Mouse (Mus musculus): ENCODE data around the gene Gm21903. TPM values are rescaled to one million over a fixed set of nuclear protein-coding genes. Genes with fewer than 3 reads are reported as not detected.
"Not testable (repeated sequence)": the region's sequence is repeated elsewhere in the genome, so short reads cannot be mapped to it uniquely, and the experiment has no call there.

Gm21903 gene
- not detected in 2 replicates for polyA plus RNA-seq (2015; fragmentation: Nextera tagmentation; extraction: Ambion mirVana)

DNA sequence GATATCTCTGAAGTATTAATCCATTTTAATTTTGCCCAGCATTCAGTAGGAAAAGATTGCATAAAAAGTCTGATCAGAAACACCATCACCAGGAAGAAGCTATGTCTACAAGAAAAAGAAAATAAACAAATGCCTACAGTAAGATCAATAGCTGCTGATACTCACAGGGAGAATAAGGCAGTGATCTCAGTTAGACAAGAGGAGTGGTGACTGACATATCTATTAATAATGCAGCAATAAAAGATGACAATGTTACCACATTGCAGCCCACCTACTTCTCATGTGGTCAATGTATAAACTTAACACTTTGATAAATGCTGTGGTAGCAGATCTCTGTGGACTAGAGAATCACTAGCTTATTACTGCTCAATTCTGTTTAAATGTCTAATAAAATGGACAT, at the start of gene Gm21903:
Gene Gm21903 (minus strand): TSS at position 101 of the 400 bp plus-strand sequence.
- Histone ChIP-seq H3K27ac (replicated peaks) (no peak within 1 kb of the TSS), H3K9ac (no peak within 1 kb of the TSS), H3K4me1 (replicated peaks) (no peaks in the 10 kb centered on the region), H3K27me3 (no peaks in the 10 kb centered on the region), H3K4me3 (replicated peaks) (no peak within 1 kb of the TSS), H3K4me2 (no peak within 1 kb of the TSS), H3K36me3 (replicated peaks) (no peaks in the 10 kb centered on the region), H3K9me3 (replicated peaks) (no peaks in the 10 kb centered on the region)
- no peak for ATAC-seq (ENCODE audit: insufficient read depth)

DNA sequence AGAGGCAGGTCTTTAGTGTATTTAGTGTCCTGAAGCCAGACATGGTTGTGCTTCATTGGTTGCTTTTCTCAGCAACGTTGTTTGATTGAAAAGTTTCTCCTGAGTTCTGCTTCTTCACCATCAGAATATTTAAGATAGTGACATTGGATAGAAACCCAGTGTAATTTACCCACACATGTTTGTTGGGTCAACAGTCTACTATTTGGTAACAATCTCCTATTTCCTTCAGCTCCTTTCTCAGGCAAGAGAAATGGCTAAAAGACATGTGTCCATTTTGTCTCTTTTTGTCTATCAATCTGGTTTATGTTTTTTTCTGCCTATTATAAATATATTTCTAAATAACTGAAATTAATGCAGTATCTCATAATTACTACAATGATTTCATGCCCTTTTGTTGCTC, 33.8 kb upstream of the Gm21903 start, which contains the start of gene Esp23:
Gene Esp23 (minus strand): TSS at position 101 of the 400 bp plus-strand sequence.
- Histone ChIP-seq H3K4me3 (replicated peaks) (no peak within 1 kb of the TSS), H3K36me3 (replicated peaks) (no peaks in the 10 kb centered on the region), H3K27ac (replicated peaks) (no peak within 1 kb of the TSS), H3K27me3 (no peaks in the 10 kb centered on the region), H3K9ac (no peak within 1 kb of the TSS), H3K4me2 (no peak within 1 kb of the TSS), H3K9me3 (replicated peaks) (no peaks in the 10 kb centered on the region), H3K4me1 (replicated peaks) (no peaks in the 10 kb centered on the region)
- no peak for ATAC-seq (ENCODE audit: insufficient read depth)
- 18% methylated on average over 1 of the region's 1 CpGs for WGBS (ENCODE audit: insufficient replicate concordance)

DNA sequence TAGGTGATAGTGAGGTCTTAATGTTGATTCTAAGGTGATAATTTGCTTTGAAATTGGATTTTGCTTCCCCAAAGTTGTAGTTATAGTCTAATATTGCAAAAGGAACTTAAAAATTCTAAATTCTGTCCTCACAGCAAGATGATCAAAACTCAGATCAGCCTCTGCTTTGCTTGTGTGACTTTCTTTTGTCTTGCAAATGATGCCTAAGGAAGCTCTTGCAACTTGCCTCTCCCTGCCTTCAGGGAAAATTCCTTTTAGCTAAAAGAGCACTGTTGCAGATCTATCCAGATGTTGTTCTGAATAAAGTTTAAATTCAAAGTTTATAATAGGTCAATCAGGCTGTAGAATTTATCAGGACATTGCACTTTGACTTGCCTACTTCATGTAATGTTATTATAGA, 20.5 kb upstream of the Gm21903 start:
- H3K4me1 ChIP-seq (replicated peaks): no peaks in the 10 kb centered on the region
- no peak for ATAC-seq (ENCODE audit: insufficient read depth)
- H3K4me3 ChIP-seq (replicated peaks): no peak overlapping the region

DNA sequence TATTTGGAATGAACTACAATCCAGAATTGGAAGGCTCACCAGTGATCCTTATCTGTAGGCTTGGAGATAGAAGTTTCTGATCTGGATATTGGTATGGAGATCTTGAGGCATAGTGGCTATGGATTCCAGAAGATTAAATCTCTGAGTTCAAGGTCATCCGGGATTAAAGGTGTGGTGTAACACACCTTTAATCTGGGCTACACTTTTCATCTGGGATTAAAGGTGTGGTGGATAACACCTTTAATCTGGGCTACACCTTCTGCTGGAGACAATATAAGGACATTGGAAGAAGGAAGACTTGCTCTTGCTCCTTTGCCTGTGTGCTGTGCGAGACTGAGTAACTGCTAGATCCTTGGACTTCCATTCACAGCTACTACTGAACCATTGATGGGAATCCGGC, 6.7 kb downstream of the Gm21903 start, which contains the start of gene Esp24:
Gene Esp24 (plus strand): TSS at position 301 of the 400 bp plus-strand sequence.
- H3K9me3 ChIP-seq (replicated peaks); H3K4me3 ChIP-seq (replicated peaks); H3K9ac ChIP-seq; H3K27me3 ChIP-seq; H3K36me3 ChIP-seq (replicated peaks); H3K27ac ChIP-seq (replicated peaks); H3K4me2 ChIP-seq; ATAC-seq (ENCODE audit: insufficient read depth); H3K4me1 ChIP-seq (replicated peaks): not testable (repeated sequence)
- WGBS (ENCODE audit: insufficient replicate concordance): 64% methylated on average over 3 of the region's 3 CpGs

More for the DNA sequence above, 20.5 kb upstream of the Gm21903 start:
- H3K9ac ChIP-seq: no peak overlapping the region
- no peaks in the 10 kb centered on the region for H3K9me3 ChIP-seq (replicated peaks)
- no peak overlapping the region for H3K27ac ChIP-seq (replicated peaks)
- H3K36me3 ChIP-seq (replicated peaks): no peaks in the 10 kb centered on the region
- H3K4me2 ChIP-seq: no peak overlapping the region
- H3K27me3 ChIP-seq: no peaks in the 10 kb centered on the region

DNA sequence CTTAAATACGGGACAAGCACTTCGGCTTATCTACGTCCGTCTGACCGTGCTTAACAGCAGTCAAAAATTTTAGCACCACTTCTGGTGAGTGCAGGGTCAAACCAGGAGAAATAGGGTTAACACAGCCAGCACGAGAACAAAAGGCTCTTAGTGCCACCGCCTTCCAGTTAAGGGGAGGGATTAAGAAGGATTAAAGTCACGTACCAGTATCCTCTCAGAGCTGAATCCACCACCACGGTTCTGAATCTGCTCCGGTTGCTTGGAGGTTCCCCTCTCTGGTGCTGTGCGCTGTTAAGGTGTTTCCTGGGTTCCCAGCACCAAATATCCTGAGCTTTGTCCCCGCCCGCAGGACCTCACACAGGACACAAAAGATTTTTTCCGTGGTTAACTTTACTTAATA, 26.0 kb downstream of the Gm21903 start:
- Histone ChIP-seq H3K4me1 (replicated peaks) (no peaks in the 10 kb centered on the region), H3K4me2 (no peak overlapping the region), H3K27me3 (no peaks in the 10 kb centered on the region), H3K27ac (replicated peaks) (no peak overlapping the region), H3K9me3 (replicated peaks) (no peaks in the 10 kb centered on the region), H3K9ac (no peak overlapping the region), H3K36me3 (replicated peaks) (no peaks in the 10 kb centered on the region), H3K4me3 (replicated peaks) (no peak overlapping the region)
- 57% methylated on average over 14 of the region's 14 CpGs for WGBS (ENCODE audit: insufficient replicate concordance)
- no peak for ATAC-seq (ENCODE audit: insufficient read depth)

DNA sequence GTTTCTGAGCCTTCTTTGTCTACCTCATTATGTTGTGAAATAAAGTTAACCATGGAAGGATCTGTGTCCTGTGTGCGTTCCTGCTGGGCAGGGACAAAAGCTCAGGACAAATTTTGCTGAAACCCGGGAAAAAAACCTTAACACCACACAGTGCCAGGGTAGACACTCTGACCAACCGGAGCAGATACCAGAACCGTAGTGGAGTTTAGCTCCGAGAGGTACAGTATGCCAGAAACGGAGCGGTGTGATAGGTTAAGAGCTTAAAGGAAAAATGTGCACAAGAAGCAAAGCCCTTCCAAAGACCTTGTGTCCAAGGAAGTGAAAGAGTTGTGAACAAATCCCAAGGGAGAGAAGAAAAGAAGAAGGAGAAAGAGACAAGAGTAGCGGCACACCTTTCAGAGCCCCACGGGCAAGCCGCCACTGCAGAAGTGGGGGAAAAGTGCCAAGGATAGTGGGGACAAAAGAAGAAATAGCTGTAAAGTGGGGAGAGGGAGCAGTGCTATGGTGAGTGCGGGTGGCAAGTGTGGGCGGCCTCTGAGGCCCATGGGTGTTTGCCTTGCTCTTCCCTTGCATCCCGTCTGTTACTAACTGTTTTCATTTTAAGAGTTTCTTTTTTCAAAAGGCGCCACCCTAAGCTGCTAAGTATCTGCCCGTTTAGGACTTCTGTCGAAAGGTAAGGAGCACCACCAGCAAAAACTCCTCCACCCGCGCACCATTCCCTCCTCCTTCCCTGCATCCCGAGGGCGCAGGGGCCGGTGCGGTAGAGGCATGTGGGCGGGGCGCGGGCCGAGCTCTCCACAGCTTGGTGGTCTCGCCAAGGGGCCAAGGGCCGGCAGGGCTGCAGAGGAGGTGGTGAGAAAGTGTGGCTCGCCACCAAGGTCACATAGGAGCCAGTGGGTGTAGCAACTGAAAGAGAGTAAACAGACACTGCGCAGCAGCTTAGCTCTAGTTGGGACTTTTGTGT, 32.2 kb downstream of the Gm21903 start:
- Histone ChIP-seq H3K9me3 (replicated peaks) (no peaks in the 10 kb centered on the region), H3K4me1 (replicated peaks) (no peaks in the 10 kb centered on the region), H3K27me3 (no peaks in the 10 kb centered on the region), H3K36me3 (replicated peaks) (no peaks in the 10 kb centered on the region), H3K9ac (no peak overlapping the region), H3K4me2 (peak overlapping the region; percentile 30; the same call in 1 of the 2 replicates), H3K4me3 (replicated peaks) (no peak overlapping the region), H3K27ac (replicated peaks) (no peak overlapping the region)
- ATAC-seq (ENCODE audit: insufficient read depth): no peak
- 34% methylated on average over 30 of the region's 30 CpGs for WGBS (ENCODE audit: insufficient replicate concordance)

DNA sequence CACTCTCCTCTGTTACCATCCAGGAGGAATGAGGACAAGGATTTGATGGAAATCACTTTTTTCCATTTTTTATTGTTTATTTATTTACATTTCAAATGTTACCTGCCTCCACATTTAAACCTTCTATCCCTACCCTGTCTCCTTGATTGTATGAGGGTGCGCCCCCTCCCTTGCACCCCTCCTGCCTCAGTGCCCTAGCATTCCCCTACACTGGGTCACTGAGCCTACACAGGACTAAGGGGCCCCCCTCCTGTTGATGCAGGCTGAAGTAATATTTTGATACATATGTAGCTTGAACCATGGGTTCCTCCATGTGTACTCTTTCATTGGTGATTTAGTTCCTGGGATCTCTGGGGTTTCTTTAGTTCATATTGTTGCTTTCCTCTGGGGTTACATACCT, 33.3 kb downstream of the Gm21903 start:
- no peaks in the 10 kb centered on the region for H3K36me3 ChIP-seq (replicated peaks)
- H3K9me3 ChIP-seq (replicated peaks): no peaks in the 10 kb centered on the region
- H3K4me3 ChIP-seq (replicated peaks): no peak overlapping the region
- no peak overlapping the region for H3K4me2 ChIP-seq
- no peaks in the 10 kb centered on the region for H3K4me1 ChIP-seq (replicated peaks)
- no peaks in the 10 kb centered on the region for H3K27me3 ChIP-seq
- H3K9ac ChIP-seq: no peak overlapping the region
- H3K27ac ChIP-seq (replicated peaks): no peak overlapping the region
- WGBS (ENCODE audit: insufficient replicate concordance): 67% methylated on average over 1 of the region's 1 CpGs
- ATAC-seq (ENCODE audit: insufficient read depth): no peak

Other genes starting within 250 kb of the Gm21903 start
- gene Esp24, start 6.6 kb downstream of the Gm21903 start, polyA plus RNA-seq (2015; fragmentation: Nextera tagmentation; extraction: Ambion mirVana): not detected in 2 replicates
- not detected in 2 replicates for gene Esp23, start 33.7 kb upstream of the Gm21903 start, polyA plus RNA-seq (2015; fragmentation: Nextera tagmentation; extraction: Ambion mirVana)
- not detected in 2 replicates for gene Esp22, start 52.0 kb upstream of the Gm21903 start, polyA plus RNA-seq (2015; fragmentation: Nextera tagmentation; extraction: Ambion mirVana)